Mouse (Mus musculus): ENCODE measurements around the gene Kbtbd13. TPM values are rescaled to one million over a fixed set of nuclear protein-coding genes. Genes with fewer than 3 reads are reported as not detected.

Kbtbd13 gene
- polyA plus RNA-seq, 1 experiment from 2014 or later: 0.74 TPM

GRCm38 (mm10) chr9:65392638-65393364 is 1.3 kb upstream of the Kbtbd13 start:
- 28% methylated on average over 6 of the region's 6 CpGs for WGBS
- ATAC-seq (ENCODE audit: low FRiP score): no peak
- no peaks in the 10 kb centered on the region for H3K36me3 ChIP-seq (replicated peaks)
- H3K4me1 ChIP-seq: peaks cover 5% of the 10 kb centered on the region
- no peak overlapping the region for H3K9ac ChIP-seq
- H3K27ac ChIP-seq: no peak overlapping the region
- H3K4me2 ChIP-seq: no peak overlapping the region
- peaks cover 60% of the 10 kb centered on the region for H3K27me3 ChIP-seq
- peaks cover 6% of the 10 kb centered on the region; the same call in 1 of the 2 replicates for H3K9me3 ChIP-seq
- no peak overlapping the region for H3K4me3 ChIP-seq (replicated peaks)

GRCm38 (mm10) chr9:65390752-65391612 is 470 bp downstream of the Kbtbd13 start:
- H3K4me3 ChIP-seq (replicated peaks): peak overlapping the region; percentile 40
- H3K27ac ChIP-seq: no peak overlapping the region
- no peaks in the 10 kb centered on the region for H3K36me3 ChIP-seq (replicated peaks)
- H3K4me2 ChIP-seq: peak overlapping the region; percentile 54
- H3K27me3 ChIP-seq: peaks cover 63% of the 10 kb centered on the region
- peak; percentile 41 for ATAC-seq (ENCODE audit: low FRiP score)
- peaks cover 6% of the 10 kb centered on the region; the same call in 1 of the 2 replicates for H3K9me3 ChIP-seq
- H3K9ac ChIP-seq: peak overlapping the region; percentile 3; the same call in 1 of the 2 replicates
- peaks cover 5% of the 10 kb centered on the region for H3K4me1 ChIP-seq
- 18% methylated on average over 96 of the region's 96 CpGs for WGBS

- H3K27ac ChIP-seq: no peak overlapping the region
- H3K36me3 ChIP-seq (replicated peaks): no peaks in the 10 kb centered on the region
- no peak overlapping the region for H3K9ac ChIP-seq
- no peak overlapping the region for H3K4me2 ChIP-seq
- no peak for ATAC-seq (ENCODE audit: low FRiP score)
- no peak overlapping the region for H3K4me3 ChIP-seq (replicated peaks)
- 38% methylated on average over 8 of the region's 8 CpGs for WGBS
- peaks cover 5% of the 10 kb centered on the region for H3K4me1 ChIP-seq
- peaks cover 6% of the 10 kb centered on the region; the same call in 1 of the 2 replicates for H3K9me3 ChIP-seq
- peaks cover 33% of the 10 kb centered on the region for H3K27me3 ChIP-seq
Measured at GRCm38 (mm10) chr9:65386373-65387140, 4.9 kb downstream of the Kbtbd13 start.

- Histone ChIP-seq H3K4me1 (no peaks in the 10 kb centered on the region; the same call in 1 of the 2 replicates), H3K4me3 (replicated peaks) (no peak overlapping the region), H3K9me3 (no peaks in the 10 kb centered on the region), H3K36me3 (replicated peaks) (no peaks in the 10 kb centered on the region), H3K27ac (no peak overlapping the region), H3K27me3 (peaks cover 10% of the 10 kb centered on the region), H3K4me2 (no peak overlapping the region), H3K9ac (no peak overlapping the region)
- 64% methylated on average over 3 of the region's 3 CpGs for WGBS
- no peak for ATAC-seq (ENCODE audit: low FRiP score)
Measured at GRCm38 (mm10) chr9:65384276-65384675, 7.2 kb downstream of the Kbtbd13 start.

GRCm38 (mm10) chr9:65382751-65383097 is 8.7 kb downstream of the Kbtbd13 start:
- WGBS: 71% methylated on average over 3 of the region's 3 CpGs

GRCm38 (mm10) chr9:65382031-65382750 is 9.3 kb downstream of the Kbtbd13 start:
- Histone ChIP-seq H3K36me3 (replicated peaks) (0 out of 2 replicates have a peak, but pooled peaks cover 4% of the 10 kb centered on the region), H3K27ac (no peak overlapping the region), H3K27me3 (0 out of 2 replicates have a peak, but pooled peaks cover under 1% of the 10 kb centered on the region), H3K9me3 (no peaks in the 10 kb centered on the region), H3K4me2 (no peak overlapping the region), H3K4me3 (replicated peaks) (no peak overlapping the region), H3K9ac (no peak overlapping the region), H3K4me1 (no peaks in the 10 kb centered on the region; the same call in 1 of the 2 replicates)
- 82% methylated on average over 6 of the region's 6 CpGs for WGBS
- ATAC-seq (ENCODE audit: low FRiP score): no peak

More at GRCm38 (mm10) chr9:65382751-65383097, 8.7 kb downstream of the Kbtbd13 start:
- H3K36me3 ChIP-seq (replicated peaks): 0 out of 2 replicates have a peak, but pooled peaks cover 3% of the 10 kb centered on the region
- no peak overlapping the region for H3K27ac ChIP-seq
- no peak overlapping the region for H3K4me2 ChIP-seq
- no peak overlapping the region for H3K9ac ChIP-seq
- no peak overlapping the region for H3K4me3 ChIP-seq (replicated peaks)
- no peak for ATAC-seq (ENCODE audit: low FRiP score)
- 0 out of 2 replicates have a peak, but pooled peaks cover 3% of the 10 kb centered on the region for H3K27me3 ChIP-seq
- H3K9me3 ChIP-seq: no peaks in the 10 kb centered on the region
- no peaks in the 10 kb centered on the region; the same call in 1 of the 2 replicates for H3K4me1 ChIP-seq

- no peak overlapping the region for H3K4me3 ChIP-seq (replicated peaks)
- H3K27ac ChIP-seq: no peak overlapping the region
- H3K4me1 ChIP-seq: no peaks in the 10 kb centered on the region; the same call in 1 of the 2 replicates
- H3K27me3 ChIP-seq: no peaks in the 10 kb centered on the region
- ATAC-seq (ENCODE audit: low FRiP score): no peak
- H3K4me2 ChIP-seq: no peak overlapping the region
- no peak overlapping the region for H3K9ac ChIP-seq
- H3K9me3 ChIP-seq: no peaks in the 10 kb centered on the region
- H3K36me3 ChIP-seq (replicated peaks): 0 out of 2 replicates have a peak, but pooled peaks cover 4% of the 10 kb centered on the region
- WGBS: 87% methylated on average over 4 of the region's 4 CpGs
Measured at GRCm38 (mm10) chr9:65381017-65381590, 10.3 kb downstream of the Kbtbd13 start.

GRCm38 (mm10) chr9:65375163-65375934 is 16.1 kb downstream of the Kbtbd13 start:
- H3K27me3 ChIP-seq: no peaks in the 10 kb centered on the region
- peaks cover 13% of the 10 kb centered on the region for H3K36me3 ChIP-seq (replicated peaks)
- H3K9me3 ChIP-seq: no peaks in the 10 kb centered on the region
- WGBS: 87% methylated on average over 9 of the region's 9 CpGs
- H3K9ac ChIP-seq: no peak overlapping the region
- H3K4me1 ChIP-seq: no peaks in the 10 kb centered on the region
- no peak overlapping the region for H3K4me3 ChIP-seq (replicated peaks)
- H3K27ac ChIP-seq: no peak overlapping the region
- ATAC-seq (ENCODE audit: low FRiP score): no peak
- H3K4me2 ChIP-seq: no peak overlapping the region

GRCm38 (mm10) chr9:65374468-65375162 is 16.8 kb downstream of the Kbtbd13 start:
- ATAC-seq (ENCODE audit: low FRiP score): no peak
- no peaks in the 10 kb centered on the region for H3K9me3 ChIP-seq
- no peak overlapping the region for H3K9ac ChIP-seq
- H3K27ac ChIP-seq: no peak overlapping the region
- no peaks in the 10 kb centered on the region for H3K27me3 ChIP-seq
- no peaks in the 10 kb centered on the region for H3K4me1 ChIP-seq
- WGBS: 89% methylated on average over 5 of the region's 5 CpGs
- H3K4me2 ChIP-seq: no peak overlapping the region
- no peak overlapping the region for H3K4me3 ChIP-seq (replicated peaks)
- H3K36me3 ChIP-seq (replicated peaks): peaks cover 13% of the 10 kb centered on the region

GRCm38 (mm10) chr9:65372449-65372848 is 19.0 kb downstream of the Kbtbd13 start:
- Histone ChIP-seq H3K27me3 (no peaks in the 10 kb centered on the region), H3K9ac (no peak overlapping the region), H3K9me3 (no peaks in the 10 kb centered on the region), H3K4me1 (no peaks in the 10 kb centered on the region), H3K4me3 (replicated peaks) (no peak overlapping the region), H3K36me3 (replicated peaks) (peaks cover 9% of the 10 kb centered on the region), H3K4me2 (no peak overlapping the region), H3K27ac (no peak overlapping the region)
- WGBS: 72% methylated on average over 4 of the region's 4 CpGs
- ATAC-seq (ENCODE audit: low FRiP score): no peak
